Mouse (Mus musculus) retina, postnatal 7 days (tissue): ENCODE results near the gene Zfp275.
"Not testable (repeated sequence)": the region's sequence is repeated elsewhere in the genome, so short reads cannot be mapped to it uniquely, and the experiment has no call there.

ENCODE experiments used
- DNase-seq: peaks from one replicate; pipeline ENCODE4 v3.0.0-alpha.2; 2012; ENCODE audit warnings: low read depth, low spot score

Zfp275 gene

DNA sequence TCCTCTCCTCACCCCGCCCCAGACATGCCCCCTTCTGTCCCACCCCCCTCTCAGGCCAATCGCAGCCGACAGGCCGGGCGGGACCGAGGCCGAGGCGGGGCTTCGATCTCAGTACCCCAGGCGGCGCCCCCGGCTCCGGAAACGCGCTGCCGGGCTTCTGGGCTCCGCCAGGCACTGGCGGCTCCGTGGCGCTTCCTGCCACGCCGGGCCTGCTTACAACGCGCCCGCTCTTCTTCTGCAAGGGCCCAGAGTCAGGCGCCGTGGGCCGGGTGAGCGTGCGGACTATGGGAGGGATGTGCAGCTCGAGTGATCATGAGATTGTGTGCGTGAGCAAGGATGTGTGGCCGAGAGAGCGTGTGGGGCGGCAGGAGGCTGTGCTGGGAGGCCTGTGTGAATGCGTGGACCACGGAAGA is at the start of gene Zfp275:
Gene Zfp275, plus strand, starts transcription at position 139 of the 413 bp plus-strand sequence.
- no peak for DNase-seq

DNA sequence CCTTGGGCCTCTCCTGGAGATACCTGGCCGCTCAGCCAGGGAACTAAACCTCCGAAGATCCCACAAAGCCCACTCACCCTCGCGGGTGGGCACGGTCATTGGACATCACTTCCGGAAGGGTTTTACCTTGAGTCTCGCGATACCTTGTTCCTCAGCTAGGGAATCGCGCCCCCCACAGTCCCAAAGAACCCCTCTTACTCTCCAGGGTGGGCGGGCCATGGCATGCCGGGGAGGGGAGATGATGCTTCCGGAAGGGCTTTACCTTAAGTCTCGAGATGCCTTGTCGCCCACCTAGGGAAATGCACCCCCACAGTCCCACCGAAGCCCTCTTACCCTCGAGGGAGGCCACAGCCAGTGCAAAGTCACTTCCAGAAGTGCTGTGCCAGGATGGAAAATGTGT is 49.5 kb upstream of the Zfp275 start, which contains the start of the genes Xlr5a and Xlr5c:
Gene Xlr5a, minus strand, starts transcription at position 101 of the 400 bp plus-strand sequence.
Gene Xlr5c, minus strand, starts transcription at position 101 of the 400 bp plus-strand sequence.
- not testable (repeated sequence) for DNase-seq

DNA sequence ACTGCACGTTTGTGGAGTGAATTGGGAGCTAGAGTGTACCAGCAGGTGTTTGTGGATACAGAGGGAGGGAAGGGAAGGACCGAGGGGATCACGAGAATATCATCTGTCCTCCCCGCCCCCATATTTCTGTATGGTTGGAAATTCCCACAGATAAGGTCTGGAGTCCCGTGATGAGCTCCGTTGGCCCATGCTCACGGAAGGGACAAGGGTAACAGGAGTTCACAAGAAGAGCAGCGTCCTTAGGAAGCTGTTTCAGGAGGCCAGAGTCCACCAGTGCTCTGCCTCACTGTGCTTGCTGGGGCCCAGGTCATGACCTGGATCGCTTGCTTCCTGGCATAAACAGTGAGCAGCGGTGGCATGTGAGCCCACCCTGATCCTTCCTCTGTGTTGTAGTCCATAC is 46.7 kb upstream of the Zfp275 start:
- DNase-seq: not testable (repeated sequence)

DNA sequence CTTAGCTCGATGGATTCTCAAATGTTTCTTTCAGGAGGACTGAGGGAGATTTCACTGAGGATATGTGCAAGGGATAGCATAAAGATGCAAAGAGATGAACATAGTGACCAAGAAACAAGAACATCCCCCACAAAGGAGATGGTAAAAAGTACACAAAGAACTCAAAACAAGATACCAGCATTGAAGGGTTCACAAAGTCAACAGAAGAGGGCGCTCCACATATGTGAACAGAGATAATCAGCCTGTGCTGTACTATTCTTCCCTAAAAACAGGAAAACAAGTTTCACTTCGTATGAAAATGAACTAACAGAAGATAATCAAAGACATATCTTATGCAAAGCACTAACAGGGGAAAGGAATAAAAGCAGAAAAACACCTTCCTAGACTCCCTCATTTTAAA is 29.9 kb upstream of the Zfp275 start:
- DNase-seq: peak; percentile 11

DNA sequence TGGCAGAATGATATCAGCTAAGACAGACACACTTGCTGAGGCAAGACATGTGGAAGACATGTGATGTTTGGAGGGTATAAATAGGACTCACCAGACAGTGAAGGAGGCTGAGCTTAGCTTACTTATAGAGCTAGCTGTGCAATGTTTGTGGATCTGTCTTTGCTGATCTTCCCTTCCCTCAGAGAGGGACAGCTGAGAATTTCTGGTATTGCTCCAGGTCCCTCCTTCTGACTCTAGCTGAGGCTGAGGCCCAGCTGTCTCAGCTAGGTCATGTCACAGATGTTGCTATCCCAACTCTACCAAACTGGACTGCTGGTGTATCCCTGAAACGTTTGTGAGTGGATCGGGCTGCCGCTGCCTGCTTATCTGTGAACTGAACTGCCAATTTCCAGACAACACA is 21.4 kb upstream of the Zfp275 start:
- no peak for DNase-seq

DNA sequence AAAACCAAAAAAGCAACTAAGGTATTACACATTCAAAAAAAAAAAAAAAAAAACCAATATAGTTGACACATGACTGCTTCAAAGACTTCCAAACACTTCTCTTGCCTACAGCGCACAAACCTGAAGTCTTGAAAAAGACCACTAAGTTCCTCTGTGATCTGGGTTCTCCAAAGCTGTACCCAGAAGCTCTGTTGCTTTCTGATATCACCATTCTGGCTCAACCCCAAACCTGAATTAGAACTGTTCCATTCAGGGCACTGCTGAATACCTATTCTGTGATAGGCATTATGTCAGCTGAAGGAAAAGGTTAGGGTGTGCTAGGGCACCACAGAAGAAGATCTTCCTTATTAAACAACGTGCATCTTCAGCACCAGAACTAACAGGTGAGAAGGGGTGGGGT is 15.2 kb upstream of the Zfp275 start:
- no peak for DNase-seq

DNA sequence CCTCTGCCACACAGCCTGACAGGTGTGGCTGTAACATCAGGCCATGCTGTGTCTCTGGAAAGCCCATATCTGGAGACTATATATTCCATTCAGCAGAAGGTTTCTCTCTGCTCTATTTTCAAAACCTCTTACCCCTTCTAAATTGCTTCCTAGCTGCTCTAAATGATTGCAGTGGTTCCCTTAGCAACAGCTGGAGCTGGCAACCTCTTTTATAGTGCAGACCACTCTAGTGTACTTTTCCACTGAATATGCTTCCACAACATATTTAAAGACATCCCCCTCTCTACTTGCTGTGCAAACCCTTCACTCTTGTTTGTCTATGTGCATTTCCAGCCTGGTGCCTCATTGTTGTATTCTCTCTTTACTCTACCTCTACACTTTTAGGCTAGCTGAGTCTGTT is 8.9 kb upstream of the Zfp275 start:
- DNase-seq: no peak

DNA sequence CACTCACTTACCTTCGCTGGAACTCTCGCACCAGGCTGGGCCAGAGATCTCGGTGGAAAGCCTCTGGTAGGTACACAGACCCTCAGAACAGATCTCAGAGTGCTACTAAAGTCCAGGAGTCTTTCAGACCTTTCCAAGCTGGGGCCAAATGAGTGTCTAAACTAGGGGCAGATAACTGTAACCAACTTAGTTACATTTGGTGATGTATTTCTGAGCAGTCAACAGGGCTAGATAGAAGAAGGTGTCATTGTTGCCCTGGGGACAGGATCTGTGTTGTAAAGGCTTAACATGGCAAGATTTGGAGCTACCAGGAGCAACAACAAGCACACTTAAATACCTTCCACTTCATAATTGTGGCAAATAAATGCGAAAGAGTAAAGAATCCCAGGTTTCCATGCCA is 5.7 kb upstream of the Zfp275 start, which contains the start of gene Gm45015:
Gene Gm45015, minus strand, starts transcription at position 101 of the 400 bp plus-strand sequence.
- no peak for DNase-seq

DNA sequence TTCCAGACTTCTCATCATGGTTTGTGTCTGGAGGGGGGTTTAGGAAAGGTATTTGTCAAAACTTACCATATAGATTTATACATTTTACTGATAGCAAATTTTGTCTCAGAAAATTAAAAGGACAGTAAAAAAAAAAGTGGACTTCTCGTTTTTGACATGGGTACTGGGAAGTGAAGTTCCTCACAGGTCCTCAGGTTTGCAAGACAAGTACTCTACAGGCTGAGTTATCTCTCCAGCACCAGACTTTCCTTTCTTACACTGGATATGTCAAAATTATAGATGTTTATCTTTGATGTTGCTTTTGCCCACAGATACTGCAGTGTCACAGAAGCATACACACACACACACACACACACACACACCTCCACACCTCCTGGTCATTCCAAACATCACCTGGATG is 948 bp upstream of the Zfp275 start:
- no peak for DNase-seq

DNA sequence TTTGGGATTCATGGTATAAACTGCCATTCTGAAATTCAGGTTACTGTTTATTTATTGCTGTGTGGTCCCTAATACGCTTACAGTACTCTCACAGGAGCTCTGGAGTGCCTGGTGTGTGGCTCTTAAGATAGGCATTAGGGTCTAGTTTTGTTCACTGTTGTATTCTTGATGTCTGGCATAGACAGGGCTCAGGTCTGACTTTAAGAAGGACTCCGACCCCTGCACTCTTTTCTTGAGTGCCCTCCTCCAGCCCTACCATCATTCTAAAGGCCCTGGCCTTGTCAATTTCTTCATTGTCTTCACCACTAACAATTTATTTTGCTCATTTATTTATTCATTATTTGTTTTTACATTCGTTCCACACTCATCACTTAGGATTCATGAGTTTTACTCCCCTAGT is 353 bp upstream of the Zfp275 start:
- no peak for DNase-seq

DNA sequence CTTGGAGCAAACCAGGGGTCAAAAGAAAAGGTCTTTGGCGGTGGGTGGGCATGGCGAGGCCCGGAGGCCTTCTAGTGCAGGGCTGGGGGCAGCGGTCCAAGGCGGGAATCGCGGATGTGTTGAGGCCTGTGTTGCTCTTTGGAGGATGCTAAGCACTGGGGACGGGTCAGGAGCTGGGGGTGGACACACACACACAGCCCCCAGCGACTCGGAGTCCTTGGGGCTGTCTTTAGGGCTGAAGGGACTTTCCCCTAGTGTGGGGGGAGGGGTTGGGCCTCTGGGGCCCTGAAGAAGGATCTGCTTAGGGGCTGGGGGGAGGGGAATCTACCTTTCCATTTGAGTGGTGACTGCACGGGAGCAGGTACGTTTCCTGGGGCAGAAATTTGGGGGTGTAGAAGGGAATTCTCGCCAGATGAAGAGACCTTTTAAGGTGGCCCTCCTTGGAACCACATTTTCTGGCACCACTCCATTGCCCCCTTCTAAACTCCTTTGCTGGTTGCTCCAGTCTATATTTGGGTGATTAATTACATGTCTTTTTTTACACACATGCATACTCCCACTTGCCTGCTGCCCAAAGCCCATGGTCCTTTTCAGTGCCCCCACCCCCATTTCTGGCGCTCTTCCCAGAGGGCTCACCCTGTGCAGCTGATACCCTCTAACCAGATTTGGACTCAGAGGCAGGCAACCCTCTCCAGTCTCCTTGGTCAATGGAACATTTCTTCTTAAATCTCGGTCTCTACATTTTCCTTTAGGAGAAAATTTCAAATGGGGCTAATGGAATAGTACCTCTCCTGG is 717 bp downstream of the Zfp275 start:
- no peak for DNase-seq

DNA sequence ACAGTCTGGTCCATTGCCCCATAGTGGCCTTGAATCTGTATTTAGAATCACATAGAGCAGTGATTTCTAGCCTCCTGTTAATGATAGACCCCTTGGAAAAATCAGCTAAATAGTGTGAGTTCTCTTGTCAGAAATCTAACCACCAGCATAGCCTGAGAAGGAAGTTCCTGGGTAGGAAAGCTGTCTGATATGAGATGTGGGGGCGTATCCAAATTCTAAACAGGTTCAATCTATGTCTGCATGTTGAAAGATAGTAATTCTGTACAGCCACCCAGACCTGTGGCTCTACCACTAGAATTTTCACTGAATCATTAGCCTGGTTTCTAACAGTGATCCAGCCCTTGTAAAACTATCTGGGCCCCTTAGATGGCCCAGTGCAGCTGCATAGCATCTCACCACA is 1.4 kb downstream of the Zfp275 start:
- DNase-seq: no peak

DNA sequence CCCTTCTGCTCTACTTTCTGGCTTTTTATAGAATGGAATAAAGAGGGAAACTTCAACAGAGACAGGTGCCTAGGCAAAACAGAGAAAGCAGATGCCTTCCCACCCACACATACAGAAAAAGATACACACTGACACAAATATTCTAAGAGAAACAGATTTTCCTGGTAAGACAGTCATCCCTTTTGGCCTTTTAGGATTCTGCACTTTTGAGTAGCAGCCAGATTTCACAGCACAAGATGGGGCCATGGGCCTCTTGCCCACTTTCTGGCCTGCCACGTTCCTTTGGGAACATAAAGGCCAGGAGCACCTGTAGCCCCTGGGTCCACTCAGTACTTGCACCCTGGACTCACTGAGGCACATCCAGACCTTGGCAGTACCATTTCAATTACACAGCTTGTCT is 1.9 kb downstream of the Zfp275 start:
- DNase-seq: no peak

DNA sequence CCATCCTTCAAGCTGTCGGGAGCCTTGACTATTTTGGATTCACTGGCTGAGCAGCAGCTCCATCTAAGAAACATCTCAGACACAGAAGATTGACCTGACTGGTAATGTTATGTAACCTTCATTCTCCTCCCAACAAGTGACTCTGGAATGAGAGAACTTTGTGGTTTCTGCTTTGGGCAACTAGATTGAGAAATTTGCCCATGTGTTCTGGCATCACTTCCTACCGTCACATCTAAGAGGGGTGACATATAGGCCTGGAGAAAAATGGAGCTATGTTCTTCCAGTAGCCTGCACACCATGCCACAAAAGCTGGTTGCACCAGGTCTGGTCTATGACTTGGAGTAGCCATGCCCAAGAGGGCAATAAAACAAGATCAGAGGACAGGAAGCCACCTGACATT is 13.7 kb downstream of the Zfp275 start:
- DNase-seq: no peak

DNA sequence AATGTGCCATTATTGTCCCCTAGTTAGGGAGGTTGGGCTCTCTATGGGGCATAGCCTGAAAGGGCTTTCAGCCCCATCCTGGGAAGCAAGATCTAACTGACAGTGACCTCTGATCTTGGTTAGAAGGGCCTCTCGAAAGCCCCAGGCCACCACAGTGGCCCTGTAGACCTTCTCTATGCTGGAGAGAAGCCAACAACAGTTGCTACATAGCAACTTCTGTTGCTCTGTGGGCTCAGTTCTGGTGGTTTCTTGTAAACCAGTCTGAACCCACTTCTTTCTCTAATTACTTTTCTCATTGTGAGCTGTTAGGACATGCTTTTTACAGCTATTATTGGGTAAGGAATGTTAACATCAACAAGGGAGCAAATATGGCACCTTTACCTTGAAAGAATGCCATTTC is 14.3 kb downstream of the Zfp275 start:
- no peak for DNase-seq

DNA sequence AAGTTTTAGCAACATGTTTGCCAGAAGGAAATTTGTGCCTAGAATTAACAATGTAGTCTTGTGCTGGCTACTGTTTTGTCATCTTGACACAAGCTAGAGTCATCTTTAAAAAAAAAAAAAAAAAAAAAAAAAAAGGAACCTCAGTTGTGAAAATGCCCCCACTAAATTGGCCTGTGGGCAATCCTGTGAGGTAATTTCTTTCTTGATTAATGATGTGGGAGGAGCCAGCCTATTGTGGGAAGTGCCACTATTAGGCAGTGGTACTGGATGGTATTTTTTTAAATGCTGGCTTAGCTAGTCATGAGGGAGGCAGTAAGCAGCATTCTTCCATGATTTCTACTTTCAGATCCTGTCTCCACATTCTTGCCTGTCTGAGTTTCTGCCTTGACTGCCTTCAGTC is 20.9 kb downstream of the Zfp275 start:
- no peak for DNase-seq

DNA sequence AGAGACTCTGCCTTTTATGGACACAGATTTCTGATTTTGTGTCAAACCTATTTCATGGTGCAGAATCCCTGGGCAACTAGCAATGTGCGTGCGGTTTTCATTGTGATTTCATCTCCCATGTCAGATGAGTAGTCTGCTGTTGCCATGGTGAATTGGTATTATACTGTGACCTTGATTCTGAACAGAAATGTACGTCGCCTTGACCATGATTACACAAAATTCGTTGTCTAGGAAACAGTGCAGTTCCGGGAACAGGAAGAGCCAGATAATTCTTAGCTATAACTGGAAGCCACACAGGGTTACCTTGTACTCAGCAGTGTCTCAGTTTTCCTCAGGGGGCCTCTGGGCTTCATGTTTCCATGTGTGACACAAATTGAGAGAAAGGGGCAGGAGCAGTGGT is 42.0 kb downstream of the Zfp275 start:
- DNase-seq: no peak

DNA sequence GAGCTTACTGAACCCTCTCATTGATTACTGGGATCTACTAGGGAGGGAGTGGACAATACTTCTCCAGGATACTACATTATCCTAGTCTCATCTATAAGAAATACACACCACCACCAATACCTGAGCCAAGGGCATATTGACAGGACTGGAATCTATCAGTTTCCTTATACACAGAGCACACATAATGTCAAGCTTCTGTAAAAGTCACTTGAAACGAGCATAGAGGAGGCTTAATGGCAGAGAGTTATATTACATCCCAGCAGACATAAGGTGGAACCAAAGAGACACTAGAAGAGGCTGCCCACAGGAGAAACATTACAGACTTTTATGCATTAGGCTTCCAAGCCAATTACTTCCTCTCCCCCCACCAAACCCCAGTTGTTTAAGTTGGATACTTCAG is 42.5 kb downstream of the Zfp275 start:
- no peak for DNase-seq

DNA sequence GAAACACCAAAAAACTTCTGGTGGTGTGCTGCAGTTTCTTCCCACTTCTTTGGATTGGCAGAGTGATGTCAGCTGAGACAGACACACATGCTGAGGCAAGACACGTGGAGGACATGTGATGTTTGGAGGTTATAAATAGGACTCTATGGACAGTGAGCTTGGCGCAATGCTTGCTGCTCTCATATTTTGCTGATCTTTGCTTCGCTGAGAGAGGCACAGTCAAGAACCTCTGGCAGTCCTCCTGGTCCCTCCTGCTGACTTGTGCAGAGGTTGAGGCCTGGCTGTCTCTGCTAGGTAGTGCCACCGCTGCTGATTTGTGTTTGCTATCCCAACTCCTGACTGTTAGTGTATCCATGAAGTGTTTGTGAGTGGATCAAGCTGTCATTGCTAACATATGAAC is 49.1 kb downstream of the Zfp275 start:
- no peak for DNase-seq

DNA sequence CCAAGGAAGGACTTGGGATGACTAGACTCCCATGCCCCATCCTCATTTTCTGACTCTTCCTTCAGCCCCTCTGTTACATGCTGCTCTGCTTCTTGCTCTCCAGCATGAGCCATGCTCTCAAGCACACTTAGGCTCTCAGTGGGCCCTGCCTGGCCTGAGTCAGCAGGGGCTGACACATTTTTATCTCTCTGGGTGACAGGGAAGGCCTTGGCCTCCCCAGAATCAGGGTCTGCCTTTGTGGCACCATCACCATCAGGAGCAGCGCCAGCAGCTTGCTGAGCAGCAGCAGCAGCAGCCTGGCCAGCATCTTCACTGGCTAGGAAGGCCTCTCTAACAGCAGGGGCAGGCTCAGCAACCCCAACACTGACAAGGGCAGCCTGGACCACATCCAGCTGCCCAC is 54.0 kb downstream of the Zfp275 start:
- no peak for DNase-seq

DNA sequence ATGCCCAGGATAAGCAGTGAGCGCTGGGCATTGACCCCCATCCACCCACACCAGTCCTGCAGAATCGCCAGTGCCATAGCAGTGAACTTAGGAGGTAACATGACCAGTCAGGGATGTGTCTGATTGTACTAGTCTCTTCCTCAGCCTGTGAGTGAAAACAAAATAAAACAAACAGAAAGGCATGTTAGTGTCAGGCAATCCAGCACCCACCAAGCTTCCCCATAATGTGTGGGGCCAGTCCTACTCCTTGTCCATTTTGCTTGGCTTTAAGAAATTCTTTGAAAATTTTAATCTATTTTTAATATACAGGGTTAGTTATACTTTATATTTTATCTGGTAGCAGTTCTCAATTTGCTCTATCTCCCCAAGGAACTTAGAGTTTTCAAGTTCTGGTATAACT is 56.2 kb downstream of the Zfp275 start, which contains the start of gene Gm18336:
Gene Gm18336, minus strand, starts transcription at position 101 of the 400 bp plus-strand sequence.
- DNase-seq: not testable (repeated sequence)

DNA sequence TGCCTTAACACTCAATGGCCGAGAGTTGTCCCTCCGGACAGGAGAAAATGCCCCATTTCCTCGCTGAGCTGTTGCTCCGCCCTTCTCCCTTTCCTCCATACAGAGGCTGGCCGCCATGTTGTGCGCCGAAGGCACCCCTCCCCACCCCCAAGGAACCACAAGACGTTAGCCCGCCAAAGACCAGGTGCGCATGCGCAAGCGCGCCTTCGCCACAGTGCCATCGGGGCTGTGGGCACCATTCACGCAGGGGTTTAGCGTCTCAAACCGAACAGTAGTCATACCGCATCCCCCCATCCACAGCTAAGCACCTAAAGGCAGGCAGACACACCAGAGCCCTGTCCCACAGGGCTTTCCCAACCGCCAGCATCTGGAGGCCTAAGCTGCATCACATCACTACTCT is 58.5 kb downstream of the Zfp275 start:
- no peak for DNase-seq

DNA sequence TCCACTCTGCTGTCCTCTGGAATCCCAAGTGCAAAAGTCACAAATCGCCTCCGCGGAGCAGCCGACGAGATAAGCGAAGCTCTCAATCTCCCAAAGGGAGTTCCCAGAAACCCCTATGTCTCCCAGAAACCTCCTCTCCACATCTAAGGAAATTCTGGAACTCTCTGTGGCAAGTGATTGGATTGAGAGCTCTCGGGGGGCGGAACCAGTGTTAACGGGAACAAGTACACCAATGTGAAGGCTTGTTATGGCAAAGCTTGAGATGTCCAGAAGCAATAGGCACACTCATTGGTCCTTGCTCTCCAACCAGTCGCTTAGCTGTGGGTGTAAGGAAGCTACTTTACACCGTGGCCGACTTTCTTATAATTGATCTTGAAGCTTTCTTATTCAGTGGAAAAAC is 59.2 kb downstream of the Zfp275 start:
- no peak for DNase-seq
